Mouse (Mus musculus): ENCODE measurements around the gene Nr2c2. TPM values are rescaled to one million over a fixed set of nuclear protein-coding genes. Genes with fewer than 3 reads are reported as not detected.
"Not testable (repeated sequence)": the region's sequence is repeated elsewhere in the genome, so short reads cannot be mapped to it uniquely, and the experiment has no call there.

The Nr2c2 gene
- total RNA-seq (2015; ENCODE audit: low replicate concordance), result 46.5 and 61.3 TPM in 2 replicates
- total RNA-seq (2017; ENCODE audit: low replicate concordance), result 63.6 and 72.8 TPM in 2 replicates

GRCm38 (mm10) chr6:92091130-92091591, at the start of gene Nr2c2:
Nr2c2 (plus strand) TSS chr6:92091390.
- ATAC-seq (replicated peaks; ENCODE audit: low FRiP score, poor library complexity, severe bottlenecking), result peak; percentile 65

GRCm38 (mm10) chr6:92042055-92042454, 49.1 kb upstream of the Nr2c2 start:
- no peak for ATAC-seq (replicated peaks; ENCODE audit: low FRiP score, poor library complexity, severe bottlenecking)

GRCm38 (mm10) chr6:92042850-92043249, 48.3 kb upstream of the Nr2c2 start:
- ATAC-seq (replicated peaks; ENCODE audit: low FRiP score, poor library complexity, severe bottlenecking), result no peak

- no peak for ATAC-seq (replicated peaks; ENCODE audit: low FRiP score, poor library complexity, severe bottlenecking)
These were observed 33.4 kb upstream of the Nr2c2 start for GRCm38 (mm10) chr6:92057768-92058167.

GRCm38 (mm10) chr6:92061725-92062124, 29.5 kb upstream of the Nr2c2 start:
- ATAC-seq (replicated peaks; ENCODE audit: low FRiP score, poor library complexity, severe bottlenecking), result no peak

- no peak for ATAC-seq (replicated peaks; ENCODE audit: low FRiP score, poor library complexity, severe bottlenecking)
These were observed 27.7 kb upstream of the Nr2c2 start for GRCm38 (mm10) chr6:92063452-92063851.

- no peak for ATAC-seq (replicated peaks; ENCODE audit: low FRiP score, poor library complexity, severe bottlenecking)
These were observed 27.1 kb upstream of the Nr2c2 start for GRCm38 (mm10) chr6:92064101-92064500.

- ATAC-seq (replicated peaks; ENCODE audit: low FRiP score, poor library complexity, severe bottlenecking), result no peak
These were observed 25.3 kb upstream of the Nr2c2 start for GRCm38 (mm10) chr6:92065721-92066496.

GRCm38 (mm10) chr6:92067146-92067790, 23.9 kb upstream of the Nr2c2 start:
- peak; percentile 73 for ATAC-seq (replicated peaks; ENCODE audit: low FRiP score, poor library complexity, severe bottlenecking)

- no peak for ATAC-seq (replicated peaks; ENCODE audit: low FRiP score, poor library complexity, severe bottlenecking)
These were observed 19.9 kb upstream of the Nr2c2 start for GRCm38 (mm10) chr6:92071121-92071839.

GRCm38 (mm10) chr6:92080730-92081129, 10.5 kb upstream of the Nr2c2 start:
- ATAC-seq (replicated peaks; ENCODE audit: low FRiP score, poor library complexity, severe bottlenecking), result no peak

GRCm38 (mm10) chr6:92082756-92083155, 8.4 kb upstream of the Nr2c2 start:
- no peak for ATAC-seq (replicated peaks; ENCODE audit: low FRiP score, poor library complexity, severe bottlenecking)

GRCm38 (mm10) chr6:92084932-92085331, 6.3 kb upstream of the Nr2c2 start:
- ATAC-seq (replicated peaks; ENCODE audit: low FRiP score, poor library complexity, severe bottlenecking), result no peak

- ATAC-seq (replicated peaks; ENCODE audit: low FRiP score, poor library complexity, severe bottlenecking), result not testable (repeated sequence)
These were observed 2.0 kb upstream of the Nr2c2 start for GRCm38 (mm10) chr6:92089141-92089540.

- ATAC-seq (replicated peaks; ENCODE audit: low FRiP score, poor library complexity, severe bottlenecking), result no peak
These were observed 1.2 kb upstream of the Nr2c2 start for GRCm38 (mm10) chr6:92089982-92090381.

GRCm38 (mm10) chr6:92090497-92090896, 693 bp upstream of the Nr2c2 start:
- ATAC-seq (replicated peaks; ENCODE audit: low FRiP score, poor library complexity, severe bottlenecking), result no peak

- ATAC-seq (replicated peaks; ENCODE audit: low FRiP score, poor library complexity, severe bottlenecking), result peak; percentile 96
These were observed 738 bp downstream of the Nr2c2 start for GRCm38 (mm10) chr6:92091767-92092489.

- no peak for ATAC-seq (replicated peaks; ENCODE audit: low FRiP score, poor library complexity, severe bottlenecking)
These were observed 1.5 kb downstream of the Nr2c2 start for GRCm38 (mm10) chr6:92092737-92093136.

GRCm38 (mm10) chr6:92093869-92094268, 2.7 kb downstream of the Nr2c2 start:
- no peak for ATAC-seq (replicated peaks; ENCODE audit: low FRiP score, poor library complexity, severe bottlenecking)
